Mouse (Mus musculus) CH12.LX (cell line): Measurements from ENCODE around the gene Atp10a. TPM values are rescaled to one million over a fixed set of nuclear protein-coding genes. Genes with fewer than 3 reads are reported as not detected.

Experiments
- DNase-seq: peaks from one replicate; pipeline ENCODE4 v3.0.0-alpha.2; 2013; ENCODE audit errors: extremely low read depth
- H3K27ac ChIP-seq: 2 replicates; pipeline ENCODE4 v1.5.1; 2012; ENCODE audit warnings: low read depth, mild to moderate bottlenecking, control low read depth, moderate library complexity; ENCODE audit not compliant: insufficient read depth
- H3K27me3 ChIP-seq: replicated peaks from 2 replicates; pipeline ENCODE3; 2012; ENCODE audit warnings: inconsistent platforms
- H3K36me3 ChIP-seq, 2 experiments: replicated peaks in 1 of 2; 2 replicates each; pipeline versions ENCODE3 to v1.6.1; 2012; ENCODE audit warnings: inconsistent platforms in 1 of 2, low read length in 1 of 2, mild to moderate bottlenecking in 1 of 2, mixed read lengths in 1 of 2, moderate library complexity in 1 of 2; ENCODE audit not compliant: control insufficient read depth in 1 of 2, insufficient read depth in 1 of 2
- H3K4me1 ChIP-seq, 2 experiments: 2 replicates each; pipeline ENCODE4 v1.6.1; 2012; ENCODE audit warnings: inconsistent platforms in 1 of 2, moderate library complexity in 1 of 2; ENCODE audit not compliant: insufficient read depth in 2 of 2, control insufficient read depth in 1 of 2
- H3K4me2 ChIP-seq: 2 replicates; pipeline ENCODE4 v1.6.1; 2012; ENCODE audit warnings: low read depth, mild to moderate bottlenecking, control low read depth; ENCODE audit not compliant: poor library complexity, insufficient read depth, severe bottlenecking
- H3K4me3 ChIP-seq, 3 experiments: fragments of 150-350 bp in 1 of 3; sonication (generic) in 1 of 3; replicated peaks in 1 of 3; 2 replicates each; pipeline versions ENCODE3 to v1.5.1; 2011 to 2012; ENCODE audit warnings: low read depth in 2 of 3, low read length in 2 of 3, mild to moderate bottlenecking in 2 of 3, moderate library complexity in 2 of 3, control low read depth in 1 of 3, improper control_type of control experiment in 1 of 3, inconsistent platforms in 1 of 3, mixed read lengths in 1 of 3; ENCODE audit not compliant: poor library complexity in 1 of 3
- H3K79me2 ChIP-seq: replicated peaks from 2 replicates; pipeline ENCODE4 v1.6.1; 2012; ENCODE audit warnings: mild to moderate bottlenecking, moderate library complexity; ENCODE audit not compliant: control insufficient read depth, poor library complexity, insufficient read depth, severe bottlenecking; ENCODE audit errors: extremely low read depth
- H3K9ac ChIP-seq: 2 replicates; pipeline ENCODE4 v1.6.1; 2012; ENCODE audit warnings: low read depth, mild to moderate bottlenecking, control low read depth, moderate library complexity; ENCODE audit not compliant: insufficient read depth
- H3K9me3 ChIP-seq: replicated peaks from 2 replicates; pipeline ENCODE3; 2012; ENCODE audit warnings: low read length, inconsistent platforms, mixed read lengths
- BHLHE40 ChIP-seq: IDR thresholded peaks from 2 replicates; pipeline ENCODE4 v1.6.1; 2011; ENCODE audit warnings: mild to moderate bottlenecking, low read depth, low read length, improper control_type of control experiment
- CHD1 ChIP-seq: IDR thresholded peaks from 2 replicates; pipeline ENCODE4 v1.6.1; 2012; ENCODE audit warnings: low read depth, low read length, improper control_type of control experiment, inconsistent platforms
- CHD2 ChIP-seq: IDR thresholded peaks from 2 replicates; pipeline ENCODE4 v1.6.1; 2011; ENCODE audit warnings: low read length, improper control_type of control experiment
- CTCF ChIP-seq, 2 experiments: IDR thresholded peaks in 1 of 2; conservative IDR thresholded peaks in 1 of 2; 2 replicates each; pipeline ENCODE4 v1.5.1; 2011 to 2012; ENCODE audit warnings: low read depth in 2 of 2, low read length in 2 of 2, improper control_type of control experiment in 1 of 2, inconsistent platforms in 1 of 2, mild to moderate bottlenecking in 1 of 2, moderate library complexity in 1 of 2
- ELF1 ChIP-seq: IDR thresholded peaks from 2 replicates; pipeline ENCODE4 v1.6.1; 2014; ENCODE audit warnings: low read depth, mild to moderate bottlenecking, inconsistent platforms, low read length, improper control_type of control experiment
- EP300 ChIP-seq: IDR thresholded peaks from 2 replicates; pipeline ENCODE4 v1.6.1; 2011; ENCODE audit warnings: low read length, improper control_type of control experiment
- GABPA ChIP-seq: IDR thresholded peaks from 2 replicates; pipeline ENCODE4 v1.6.1; 2012; ENCODE audit warnings: low read depth, low read length, improper control_type of control experiment, inconsistent platforms; ENCODE audit not compliant: insufficient replicate concordance
- HCFC1 ChIP-seq: IDR thresholded peaks from 2 replicates; pipeline ENCODE4 v1.6.1; 2012; ENCODE audit warnings: low read depth, mild to moderate bottlenecking, inconsistent platforms, low read length, improper control_type of control experiment
- IRF4 ChIP-seq: IDR thresholded peaks from 2 replicates; pipeline ENCODE4 v1.6.1; 2014; ENCODE audit warnings: low read depth, mild to moderate bottlenecking, inconsistent platforms, low read length, improper control_type of control experiment
- JUN ChIP-seq: IDR thresholded peaks from 2 replicates; pipeline ENCODE4 v1.6.1; 2011; ENCODE audit warnings: low read depth, mild to moderate bottlenecking, low read length, improper control_type of control experiment, moderate library complexity; ENCODE audit not compliant: insufficient read depth
- KAT2A ChIP-seq: IDR thresholded peaks from 2 replicates; pipeline ENCODE4 v1.6.1; 2012; ENCODE audit warnings: low read length, improper control_type of control experiment, inconsistent platforms; ENCODE audit not compliant: insufficient replicate concordance
- MAFK ChIP-seq: IDR thresholded peaks from 2 replicates; pipeline ENCODE4 v1.6.1; 2011; ENCODE audit warnings: low read length, improper control_type of control experiment; ENCODE audit not compliant: insufficient replicate concordance
- MAZ ChIP-seq: IDR thresholded peaks from 2 replicates; pipeline ENCODE4 v1.6.1; 2012; ENCODE audit warnings: low read depth, mild to moderate bottlenecking, inconsistent platforms, low read length, improper control_type of control experiment, moderate library complexity
- MEF2A ChIP-seq: IDR thresholded peaks from 2 replicates; pipeline ENCODE4 v1.6.1; 2014; ENCODE audit warnings: low read depth, mild to moderate bottlenecking, inconsistent platforms, low read length, improper control_type of control experiment, borderline replicate concordance
- MYC ChIP-seq: IDR thresholded peaks from 2 replicates; pipeline ENCODE4 v1.6.1; 2011; ENCODE audit warnings: low read depth, mild to moderate bottlenecking, improper control_type of control experiment, low read length
- NELFE ChIP-seq: IDR thresholded peaks from 2 replicates; pipeline ENCODE4 v1.6.1; 2011; ENCODE audit warnings: low read depth, low read length, improper control_type of control experiment
- NRF1 ChIP-seq: IDR thresholded peaks from 2 replicates; pipeline ENCODE4 v1.6.1; 2014; ENCODE audit warnings: low read depth, mild to moderate bottlenecking, inconsistent platforms, low read length, improper control_type of control experiment, moderate library complexity
- POLR2AphosphoS2 ChIP-seq: IDR thresholded peaks from 2 replicates; pipeline ENCODE4 v1.6.1; 2011; ENCODE audit warnings: low read depth, low read length, improper control_type of control experiment
- RAD21 ChIP-seq: IDR thresholded peaks from 2 replicates; pipeline ENCODE4 v1.6.1; 2011; ENCODE audit warnings: low read depth, mild to moderate bottlenecking, low read length, improper control_type of control experiment, moderate library complexity
- SIN3A ChIP-seq: IDR thresholded peaks from 2 replicates; pipeline ENCODE4 v1.6.1; 2012; ENCODE audit warnings: low read length, improper control_type of control experiment, inconsistent platforms
- TBP ChIP-seq: conservative IDR thresholded peaks from 2 replicates; pipeline ENCODE4 v1.6.1; 2011; ENCODE audit warnings: low read depth, low read length, improper control_type of control experiment
- TCF12 ChIP-seq: IDR thresholded peaks from 2 replicates; pipeline ENCODE4 v1.6.1; 2014; ENCODE audit warnings: low read depth, mild to moderate bottlenecking, inconsistent platforms, low read length, improper control_type of control experiment
- UBTF ChIP-seq: IDR thresholded peaks from 2 replicates; pipeline ENCODE4 v1.6.1; 2012; ENCODE audit warnings: low read depth, mild to moderate bottlenecking, inconsistent platforms, low read length, improper control_type of control experiment, moderate library complexity
- USF1 ChIP-seq: IDR thresholded peaks from 2 replicates; pipeline ENCODE4 v1.6.1; 2014; ENCODE audit warnings: low read depth, mild to moderate bottlenecking, inconsistent platforms, low read length, improper control_type of control experiment
- USF2 ChIP-seq: conservative IDR thresholded peaks from 2 replicates; pipeline ENCODE4 v1.6.1; 2011; ENCODE audit warnings: low read depth, low read length, improper control_type of control experiment
- ZC3H11A ChIP-seq: IDR thresholded peaks from 2 replicates; pipeline ENCODE4 v1.6.1; 2012; ENCODE audit warnings: low read depth, mild to moderate bottlenecking, inconsistent platforms, low read length, improper control_type of control experiment
- ZMIZ1 ChIP-seq: IDR thresholded peaks from 2 replicates; pipeline ENCODE4 v1.6.1; 2012; ENCODE audit warnings: low read depth, mild to moderate bottlenecking, inconsistent platforms, low read length, improper control_type of control experiment
- ZNF384 ChIP-seq: IDR thresholded peaks from 2 replicates; pipeline ENCODE4 v1.6.1; 2012; ENCODE audit warnings: low read depth, low read length, improper control_type of control experiment, inconsistent platforms
- dilution Hi-C: fragments of 300-500 bp; cut with MboI; formaldehyde crosslinking; loops from 2 replicates; pipeline ENCODE4 v1.14.3; 2020; ENCODE audit warnings: low sequenced_read_pairs; ENCODE audit not compliant: extremely low pct_unique_long_range_greater_than_20kb, extremely low pct_ligation_motif_present
- in situ Hi-C: fragments of 300-500 bp; cut with MboI; formaldehyde crosslinking; loops from 3 replicates; pipeline ENCODE4 v1.14.3; 2019; ENCODE audit warnings: low sequenced_read_pairs, low pct_ligation_motif_present, low pct_unique_long_range_greater_than_20kb, mixed read lengths
- polyA plus RNA-seq: library from polyadenylated mRNA; unstranded; fragments of >175 nt; gene quantifications from 2 replicates; pipeline ENCODE4 v1.2.1, GENCODE M21; 2012; ENCODE audit warnings: low read depth; ENCODE audit not compliant: insufficient read length
- total RNA-seq, 2 experiments: library from RNA; depleted of rRNA; stranded (reverse); fragments of 300-350 nt in 1 of 2; fragments of >200 nt in 1 of 2; gene quantifications; 2 replicates each; pipeline ENCODE4 v1.2.3; 2012 to 2014

The Atp10a gene
- total and polyA plus RNA-seq, 3 experiments: not detected

DNA sequence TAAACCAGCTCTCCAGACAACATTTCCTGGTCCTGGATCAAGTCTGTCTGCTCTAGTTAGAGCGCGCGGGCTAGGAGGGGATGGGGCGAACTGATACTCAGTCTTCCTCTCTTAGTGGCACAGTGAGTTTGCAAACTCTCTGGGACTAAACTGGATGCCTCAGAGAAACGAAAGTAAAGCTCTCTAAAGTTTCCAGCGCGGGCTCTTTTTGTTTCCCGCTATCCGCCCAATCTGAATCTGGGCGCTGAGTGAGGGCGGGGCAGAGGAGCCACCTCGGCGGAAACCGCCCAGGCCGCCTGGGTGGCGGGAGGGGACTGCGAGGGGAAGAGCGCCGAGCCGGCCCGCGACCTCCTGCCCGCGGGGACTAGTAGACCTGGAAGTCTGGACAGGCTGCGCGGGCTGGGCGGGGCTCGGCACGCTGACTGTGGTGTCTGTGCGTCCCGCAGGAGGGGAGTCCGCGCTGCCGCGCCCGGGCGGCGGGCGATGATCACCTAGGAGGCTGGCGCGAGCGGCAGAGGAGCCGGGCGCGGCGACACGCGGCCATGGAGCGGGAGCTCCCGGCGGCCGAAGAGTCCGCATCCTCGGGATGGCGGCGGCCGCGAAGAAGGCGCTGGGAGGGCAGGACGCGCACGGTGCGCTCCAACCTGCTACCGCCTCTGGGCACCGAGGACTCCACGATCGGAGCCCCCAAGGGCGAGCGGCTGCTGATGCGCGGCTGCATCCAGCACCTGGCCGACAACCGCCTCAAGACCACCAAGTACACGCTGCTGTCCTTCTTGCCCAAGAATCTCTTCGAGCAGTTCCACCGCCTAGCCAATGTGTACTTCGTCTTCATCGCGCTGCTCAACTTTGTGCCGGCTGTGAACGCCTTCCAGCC lies 2.2 kb downstream of the Atp10a start:
- Histone ChIP-seq H3K4me3 (no peak overlapping the region), H3K4me2 (no peak overlapping the region), H3K9me3 (peaks cover 70% of the 10 kb centered on the region), H3K36me3 (no peaks in the 10 kb centered on the region), H3K4me1 (no peaks in the 10 kb centered on the region), H3K27me3 (no peaks in the 10 kb centered on the region), H3K27ac (no peak overlapping the region), H3K9ac (no peak overlapping the region), H3K79me2 (no peaks in the 10 kb centered on the region)
- dilution Hi-C loops (no loop called here), in situ Hi-C loops (no loop called here)
- no peak for DNase-seq
- no peak for TF ChIP-seq ZC3H11A
- TF ChIP-seq CHD1: no peak
- TF ChIP-seq USF1: no peak
- no peak for TF ChIP-seq NELFE
- TF ChIP-seq JUN: no peak
- TF ChIP-seq MAZ: no peak
- TF ChIP-seq ZNF384: no peak
- no peak for TF ChIP-seq MAFK
- TF ChIP-seq UBTF: no peak
- TF ChIP-seq POLR2AphosphoS2: no peak
- TF ChIP-seq CTCF (conservative IDR thresholded peaks at IDR 0.05 in 1 of 2, IDR thresholded peaks at IDR 0.05 in 1 of 2; ENCODE audit: low read depth in 2 of 2, low read length in 2 of 2): no peak
- no peak for TF ChIP-seq TBP
- no peak for TF ChIP-seq ELF1
- no peak for TF ChIP-seq MEF2A
- no peak for TF ChIP-seq CHD2
- TF ChIP-seq EP300: no peak
- TF ChIP-seq BHLHE40: no peak
- TF ChIP-seq GABPA: no peak

DNA sequence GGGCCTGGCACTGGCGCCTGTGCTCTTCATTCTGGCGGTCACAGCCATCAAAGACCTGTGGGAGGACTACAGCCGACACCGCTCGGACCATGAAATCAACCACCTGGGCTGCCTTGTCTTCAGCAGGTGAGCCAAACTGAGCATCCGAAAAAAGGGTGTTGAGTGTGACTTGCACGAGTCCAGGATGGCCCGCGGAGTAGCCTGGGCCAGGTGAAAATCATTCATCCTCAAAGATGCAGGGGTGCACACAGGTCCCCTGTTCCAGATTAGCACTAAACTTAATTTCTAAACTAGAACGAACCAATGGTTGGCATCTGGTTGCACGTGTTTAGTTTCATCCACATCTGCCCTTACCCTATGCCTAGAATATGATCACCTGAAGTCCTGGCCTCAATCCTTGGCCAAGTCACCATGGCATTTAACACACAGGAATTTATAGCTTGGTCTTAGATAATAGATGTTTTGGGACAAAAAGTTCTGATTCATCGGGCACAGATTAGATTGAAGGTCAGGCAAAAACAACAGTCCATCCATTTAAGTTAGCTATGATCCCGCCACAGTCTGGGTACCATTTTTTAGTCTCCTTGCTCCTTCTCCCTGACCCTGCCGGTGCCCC lies 2.9 kb downstream of the Atp10a start:
- no peaks in the 10 kb centered on the region for H3K4me1 ChIP-seq
- no peak overlapping the region for H3K4me3 ChIP-seq
- H3K27me3 ChIP-seq: no peaks in the 10 kb centered on the region
- H3K9ac ChIP-seq: no peak overlapping the region
- dilution Hi-C loops: no loop called here
- in situ Hi-C loops: no loop called here
- no peaks in the 10 kb centered on the region for H3K79me2 ChIP-seq
- no peak overlapping the region for H3K27ac ChIP-seq
- H3K9me3 ChIP-seq: peaks cover 70% of the 10 kb centered on the region
- no peak for DNase-seq
- no peaks in the 10 kb centered on the region for H3K36me3 ChIP-seq
- TF ChIP-seq NRF1 (no peak), RAD21 (no peak), HCFC1 (no peak), MEF2A (no peak), KAT2A (no peak), JUN (no peak), UBTF (no peak), IRF4 (no peak), SIN3A (no peak), TCF12 (no peak), USF2 (no peak), POLR2AphosphoS2 (no peak), CHD1 (no peak), CHD2 (no peak), MYC (no peak), ZC3H11A (no peak), TBP (no peak), ZMIZ1 (no peak)
- H3K4me2 ChIP-seq: no peak overlapping the region
